In genomic region chr4:141254234-141254633, GRCm38 (mm10) we compare ENCODE assay signal across 10 mouse cellular contexts. TPM values are rescaled to one million over a fixed set of nuclear protein-coding genes. Genes with fewer than 3 reads are reported as not detected.
DNase-seq lines count a peak whose midpoint lies in the region; ATAC-seq and TF ChIP-seq lines count a peak whose summit lies in the region.
"Had no signal": no experiment of that assay in that cellular context is flagged by ENCODE, and none has a peak within 500 bp of the region (broad histone marks: within the 10 kb centered on the region; RNA-seq: fewer than 3 reads in every experiment).

No protein-coding gene starts in this region.

- 78% methylated on average over 16 of the region's 16 CpGs for WGBS in kidney, embryonic 14.5 days
- 63% methylated on average over 16 of the region's 16 CpGs for WGBS in limb, embryonic 15.5 days

- no peak for ATAC-seq in kidney, embryonic 14.5 days (ENCODE audit: low FRiP score, low TSS enrichment)
- ATAC-seq in limb, embryonic 15.5 days (ENCODE audit: insufficient number of reproducible peaks, low FRiP score, low TSS enrichment, low read depth), result peak; percentile 45; the same call in 1 of the 2 replicates

- no peaks in the 10 kb centered on the region for H3K4me1 ChIP-seq in kidney, embryonic 14.5 days (ENCODE audit: control insufficient read depth, insufficient read depth, low read length)
- peaks cover 52% of the 10 kb centered on the region for H3K4me1 ChIP-seq in E14TG2a.4 (replicated peaks; ENCODE audit: low read depth, low read length)
- peaks cover 8% of the 10 kb centered on the region for H3K4me1 ChIP-seq in limb, embryonic 15.5 days

- H3K9me3 ChIP-seq in kidney, embryonic 14.5 days (ENCODE audit: control insufficient read depth, low read length), result peaks cover 3% of the 10 kb centered on the region; the same call in 1 of the 2 replicates
- H3K9me3 ChIP-seq in E14TG2a.4 (ENCODE audit: low read length), result peaks cover 4% of the 10 kb centered on the region; the same call in 1 of the 2 replicates
- no peaks in the 10 kb centered on the region for H3K9me3 ChIP-seq in limb, embryonic 15.5 days

- no peak overlapping the region for H3K4me3 ChIP-seq in kidney, embryonic 14.5 days (ENCODE audit: low read length)
- H3K4me3 ChIP-seq in E14TG2a.4 (replicated peaks; ENCODE audit: low read length), result peak overlapping the region; percentile 66
- H3K4me3 ChIP-seq in limb, embryonic 15.5 days, result no peak overlapping the region
- H3K4me3 ChIP-seq: erythroblast, embryonic 14.5 days; limb, embryonic 12.5 days had no signal

- no peaks in the 10 kb centered on the region for H3K36me3 ChIP-seq in kidney, embryonic 14.5 days (ENCODE audit: control insufficient read depth, insufficient read depth, low read length)
- no peaks in the 10 kb centered on the region for H3K36me3 ChIP-seq in E14TG2a.4 (ENCODE audit: insufficient read depth, low read length)
- H3K36me3 ChIP-seq in limb, embryonic 15.5 days, result peaks cover 25% of the 10 kb centered on the region
- H3K36me3 ChIP-seq: limb, embryonic 12.5 days had no signal

- no peak for TF ChIP-seq CTCF in E14TG2a.4 (conservative IDR thresholded peaks at IDR 0.05; ENCODE audit: low read length)

- no peak overlapping the region for H3K4me2 ChIP-seq in kidney, embryonic 14.5 days (replicated peaks; ENCODE audit: low read depth, low read length)
- no peak overlapping the region for H3K4me2 ChIP-seq in limb, embryonic 15.5 days
- H3K4me2 ChIP-seq: limb, embryonic 12.5 days had no signal

- H3K9ac ChIP-seq in kidney, embryonic 14.5 days (ENCODE audit: low read depth, low read length), result no peak overlapping the region
- H3K9ac ChIP-seq in limb, embryonic 15.5 days, result no peak overlapping the region
- H3K9ac ChIP-seq: limb, embryonic 12.5 days had no signal

- H3K27ac ChIP-seq in kidney, embryonic 14.5 days (ENCODE audit: low read depth, low read length), result no peak overlapping the region
- H3K27ac ChIP-seq in limb, embryonic 15.5 days, result 0 out of 2 replicates have a peak overlapping the region, but pooled peaks have one; percentile 24
- H3K27ac ChIP-seq: limb, embryonic 12.5 days had no signal

- H3K27me3 ChIP-seq in kidney, embryonic 14.5 days (ENCODE audit: control insufficient read depth, insufficient read depth, low read length), result peaks cover 3% of the 10 kb centered on the region
- H3K27me3 ChIP-seq in E14TG2a.4 (ENCODE audit: insufficient read depth, low read length), result peaks cover 25% of the 10 kb centered on the region
- peaks cover 4% of the 10 kb centered on the region for H3K27me3 ChIP-seq in limb, embryonic 15.5 days

- DNase-seq in cerebellum, postnatal 10 days, result peak; percentile 81 to 88
- DNase-seq in cerebellum, postnatal 36 days, result no peak
- DNase-seq in kidney, postnatal 10 days, result peak; percentile 81
- DNase-seq in layer of hippocampus, adult 11-12 months (ENCODE audit: low spot score), result no peak
- DNase-seq in layer of hippocampus, postnatal 25 days (ENCODE audit: extremely low spot score in 1 of 2, low spot score in 1 of 2), result no peak

RNA-seq across cellular contexts. Expression of gene Arhgef19, which starts 14.9 kb away (rescaled TPM):
- polyA plus RNA-seq in kidney, embryonic 14.5 days (2014; fragmentation: Nextera tagmentation; extraction: Ambion mirVana), result 6.8 and 7.4 TPM in 2 replicates
- 16.3 and 19.7 TPM in 2 replicates for polyA plus RNA-seq in limb, embryonic 15.5 days (2015; fragmentation: Nextera tagmentation; extraction: Ambion mirVana)
- 10 to 100 TPM; 15.1 to 21.6 TPM for total RNA-seq in layer of hippocampus, postnatal 25 days (2021)

RNA-seq across cellular contexts. Expression of gene Rsg1, which starts 40.5 kb away (rescaled TPM):
- polyA plus RNA-seq in kidney, embryonic 14.5 days (2014; fragmentation: Nextera tagmentation; extraction: Ambion mirVana), result 3.6 and 5.0 TPM in 2 replicates
- polyA plus RNA-seq in limb, embryonic 15.5 days (2015; fragmentation: Nextera tagmentation; extraction: Ambion mirVana), result 6.0 and 6.4 TPM in 2 replicates
- 1 to 10 TPM; 2.7 to 4.0 TPM for total RNA-seq in layer of hippocampus, postnatal 25 days (2021)
- polyA plus RNA-seq: erythroblast, embryonic 14.5 days had no signal

RNA-seq across cellular contexts. Expression of gene Epha2, which starts 46.8 kb away (rescaled TPM):
- polyA plus RNA-seq in kidney, embryonic 14.5 days (2014; fragmentation: Nextera tagmentation; extraction: Ambion mirVana), result 3.7 and 3.9 TPM in 2 replicates
- polyA plus RNA-seq in limb, embryonic 15.5 days (2015; fragmentation: Nextera tagmentation; extraction: Ambion mirVana), result 6.2 and 6.5 TPM in 2 replicates
- total RNA-seq in layer of hippocampus, postnatal 25 days (2021), result 1 to 10 TPM in 1 of 2 experiments, under 1 TPM in 1; 0.99 to 1.4 TPM
- polyA plus RNA-seq: erythroblast, embryonic 14.5 days had no signal

Comparison
In these comparisons a context has a peak if more than half of its experiments do, and no peak if none do; other contexts are left out.
1. DNase-seq: peak in cerebellum, postnatal 10 days (2 of 2) and kidney, postnatal 10 days (single experiment); none in cerebellum, postnatal 36 days (0 of 2), layer of hippocampus, adult 11-12 months (single experiment) and layer of hippocampus, postnatal 25 days (0 of 2).